Mouse (Mus musculus): ENCODE measurements around the gene Heatr6. TPM values are rescaled to one million over a fixed set of nuclear protein-coding genes. Genes with fewer than 3 reads are reported as not detected.
A peak's percentile ranks its signal among the peaks of the same experiment; 100 is the strongest.

Heatr6 gene
- polyA plus RNA-seq, 1 experiment from 2014 or later: 18.1 TPM

DNA sequence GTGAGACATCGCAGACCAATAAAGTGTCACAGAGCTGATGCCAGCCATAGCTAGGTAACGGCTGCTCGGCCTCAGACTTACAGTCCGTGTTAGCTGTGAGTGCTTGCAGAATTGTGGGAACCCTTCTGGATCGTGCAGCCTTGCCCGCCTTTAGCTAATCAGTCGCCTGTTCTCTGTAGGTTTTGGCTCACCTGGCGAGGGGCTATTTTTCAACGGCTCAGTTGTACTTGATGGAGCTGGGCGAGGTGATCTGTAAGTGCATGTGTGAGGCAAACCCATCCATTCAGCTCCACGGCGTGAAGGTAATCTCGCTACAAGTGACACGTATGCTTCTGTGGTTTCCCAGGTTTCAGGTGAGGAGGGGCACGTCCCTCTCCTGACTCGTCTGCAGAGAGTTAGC lies 20.2 kb downstream of the Heatr6 start:
- no peak overlapping the region for H3K4me2 ChIP-seq (ENCODE audit: low read depth, low read length)
- no peak for ATAC-seq
- WGBS: 90% methylated on average over 16 of the region's 16 CpGs
- H3K36me3 ChIP-seq (ENCODE audit: control insufficient read depth, insufficient read depth, low read length): peaks cover 21% of the 10 kb centered on the region
- H3K9me3 ChIP-seq (ENCODE audit: control insufficient read depth, low read length): no peaks in the 10 kb centered on the region
- no peak overlapping the region for H3K27ac ChIP-seq (ENCODE audit: low read length)
- no peak overlapping the region for H3K4me3 ChIP-seq (ENCODE audit: low read length)
- H3K4me1 ChIP-seq (ENCODE audit: control insufficient read depth, insufficient read depth, low read length): no peaks in the 10 kb centered on the region
- H3K9ac ChIP-seq (ENCODE audit: low read depth, low read length): no peak overlapping the region
- no peaks in the 10 kb centered on the region for H3K27me3 ChIP-seq (replicated peaks; ENCODE audit: control insufficient read depth, insufficient read depth, low read length)

DNA sequence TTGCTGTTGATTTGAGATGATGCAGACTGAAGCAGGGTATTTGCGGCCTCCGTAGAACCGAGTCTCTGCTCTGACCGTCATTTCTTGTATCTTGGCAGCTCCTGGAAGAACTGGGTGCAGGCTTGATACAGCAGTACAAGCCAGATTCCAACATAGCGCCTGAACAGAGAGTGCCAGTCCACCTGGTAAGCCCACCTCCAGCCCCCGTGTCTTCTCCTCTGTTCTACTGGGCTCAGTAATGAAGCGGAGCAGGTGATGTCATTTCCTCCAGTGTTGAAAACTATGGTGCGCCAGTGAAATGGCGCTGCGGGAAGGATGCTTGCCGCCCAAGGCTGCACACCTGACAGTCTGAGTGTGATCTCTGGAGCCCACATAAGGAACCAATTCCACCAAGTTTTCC lies 20.8 kb downstream of the Heatr6 start:
- no peak overlapping the region for H3K4me3 ChIP-seq (ENCODE audit: low read length)
- peaks cover 22% of the 10 kb centered on the region for H3K36me3 ChIP-seq (ENCODE audit: control insufficient read depth, insufficient read depth, low read length)
- no peak for ATAC-seq
- H3K4me2 ChIP-seq (ENCODE audit: low read depth, low read length): no peak overlapping the region
- no peaks in the 10 kb centered on the region for H3K9me3 ChIP-seq (ENCODE audit: control insufficient read depth, low read length)
- WGBS: 94% methylated on average over 11 of the region's 11 CpGs
- no peak overlapping the region for H3K9ac ChIP-seq (ENCODE audit: low read depth, low read length)
- no peaks in the 10 kb centered on the region for H3K27me3 ChIP-seq (replicated peaks; ENCODE audit: control insufficient read depth, insufficient read depth, low read length)
- H3K4me1 ChIP-seq (ENCODE audit: control insufficient read depth, insufficient read depth, low read length): no peaks in the 10 kb centered on the region
- no peak overlapping the region for H3K27ac ChIP-seq (ENCODE audit: low read length)

DNA sequence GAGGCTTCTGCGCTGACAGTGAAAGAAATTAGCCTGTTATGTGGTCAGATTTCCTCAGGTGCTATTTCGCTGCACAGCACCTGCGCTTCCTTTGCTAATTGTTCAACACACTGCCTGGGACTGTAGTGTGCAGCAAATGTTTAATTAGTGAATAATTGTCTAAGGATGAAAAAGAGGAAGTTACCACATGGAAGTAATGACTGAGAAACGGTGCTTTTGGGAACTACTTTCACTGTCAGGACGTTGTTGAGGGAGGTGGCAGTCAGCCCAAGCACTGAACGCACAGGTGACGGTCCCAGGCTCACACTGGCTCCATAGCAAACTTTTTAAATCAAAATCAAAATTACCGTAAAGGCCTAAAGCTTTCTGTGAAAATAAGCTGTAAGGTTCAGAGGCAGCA lies 23.3 kb downstream of the Heatr6 start:
- Histone ChIP-seq H3K9me3 (ENCODE audit: control insufficient read depth, low read length) (no peaks in the 10 kb centered on the region), H3K4me3 (ENCODE audit: low read length) (no peak overlapping the region), H3K27ac (ENCODE audit: low read length) (no peak overlapping the region), H3K36me3 (ENCODE audit: control insufficient read depth, insufficient read depth, low read length) (peaks cover 42% of the 10 kb centered on the region), H3K27me3 (replicated peaks; ENCODE audit: control insufficient read depth, insufficient read depth, low read length) (no peaks in the 10 kb centered on the region), H3K4me2 (ENCODE audit: low read depth, low read length) (no peak overlapping the region), H3K9ac (ENCODE audit: low read depth, low read length) (no peak overlapping the region), H3K4me1 (ENCODE audit: control insufficient read depth, insufficient read depth, low read length) (no peaks in the 10 kb centered on the region)
- WGBS: 87% methylated on average over 8 of the region's 8 CpGs
- no peak for ATAC-seq

DNA sequence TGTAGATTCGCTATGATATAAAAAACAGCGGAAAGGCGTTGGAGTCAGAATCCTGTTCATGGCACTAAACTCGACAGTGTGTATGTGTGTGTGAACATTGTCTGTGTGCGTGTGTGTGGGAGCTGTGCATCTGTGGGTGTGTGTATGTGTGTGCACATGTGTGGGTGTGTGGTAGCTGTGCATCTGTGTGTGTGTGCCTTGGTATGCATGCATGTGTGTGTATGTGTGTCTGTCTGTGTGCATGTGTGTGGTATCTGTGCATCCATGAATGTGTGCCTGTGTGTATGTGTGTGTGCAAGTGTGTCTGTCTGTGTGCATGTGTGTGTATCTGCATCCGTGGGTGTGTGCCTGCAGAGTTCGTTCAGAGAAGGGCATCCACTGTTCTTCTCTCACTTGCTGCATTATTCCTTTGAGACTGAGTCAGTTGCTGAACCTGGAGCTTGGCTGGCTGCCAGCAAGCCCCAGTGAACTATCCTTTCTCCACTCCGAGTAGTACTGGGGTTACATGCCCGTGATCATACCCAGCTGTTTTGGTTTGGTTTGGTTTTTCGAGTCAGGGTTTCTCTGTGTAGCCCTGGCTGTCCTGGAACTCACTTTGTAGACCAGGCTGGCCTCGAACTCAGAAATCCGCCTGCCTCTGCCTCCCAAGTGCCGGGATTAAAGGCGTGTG lies 30.6 kb downstream of the Heatr6 start:
- no peak overlapping the region for H3K4me3 ChIP-seq (ENCODE audit: low read length)
- no peaks in the 10 kb centered on the region for H3K9me3 ChIP-seq (ENCODE audit: control insufficient read depth, low read length)
- no peak overlapping the region for H3K9ac ChIP-seq (ENCODE audit: low read depth, low read length)
- peaks cover 21% of the 10 kb centered on the region for H3K36me3 ChIP-seq (ENCODE audit: control insufficient read depth, insufficient read depth, low read length)
- no peaks in the 10 kb centered on the region for H3K27me3 ChIP-seq (replicated peaks; ENCODE audit: control insufficient read depth, insufficient read depth, low read length)
- no peak for ATAC-seq
- WGBS: 82% methylated on average over 14 of the region's 14 CpGs
- H3K27ac ChIP-seq (ENCODE audit: low read length): no peak overlapping the region
- no peak overlapping the region for H3K4me2 ChIP-seq (ENCODE audit: low read depth, low read length)
- H3K4me1 ChIP-seq (ENCODE audit: control insufficient read depth, insufficient read depth, low read length): peaks cover 6% of the 10 kb centered on the region

DNA sequence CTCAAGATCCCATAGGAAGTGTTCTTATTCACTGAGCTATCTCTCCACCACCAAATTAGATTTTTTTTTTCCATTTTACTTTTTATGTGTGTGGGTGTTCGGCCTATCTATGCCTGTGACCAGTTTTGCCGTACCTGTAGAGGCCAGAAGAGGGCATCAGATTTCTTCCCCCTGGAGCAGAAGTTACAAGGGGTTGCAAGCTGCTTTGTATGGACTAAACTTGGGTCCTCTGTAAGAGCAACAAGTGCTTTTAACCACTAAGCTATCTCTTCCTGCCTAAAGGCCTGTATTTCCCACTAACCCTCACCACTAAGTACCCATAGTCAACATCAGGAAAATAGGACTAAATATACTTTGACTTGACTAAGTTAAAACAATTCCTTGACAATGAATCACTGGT lies 31.2 kb downstream of the Heatr6 start:
- no peak overlapping the region for H3K4me2 ChIP-seq (ENCODE audit: low read depth, low read length)
- no peaks in the 10 kb centered on the region for H3K27me3 ChIP-seq (replicated peaks; ENCODE audit: control insufficient read depth, insufficient read depth, low read length)
- ATAC-seq: no peak
- 76% methylated on average over 2 of the region's 2 CpGs for WGBS
- no peaks in the 10 kb centered on the region for H3K9me3 ChIP-seq (ENCODE audit: control insufficient read depth, low read length)
- no peak overlapping the region for H3K27ac ChIP-seq (ENCODE audit: low read length)
- H3K4me3 ChIP-seq (ENCODE audit: low read length): no peak overlapping the region
- no peak overlapping the region for H3K9ac ChIP-seq (ENCODE audit: low read depth, low read length)
- peaks cover 20% of the 10 kb centered on the region for H3K36me3 ChIP-seq (ENCODE audit: control insufficient read depth, insufficient read depth, low read length)
- peaks cover 6% of the 10 kb centered on the region for H3K4me1 ChIP-seq (ENCODE audit: control insufficient read depth, insufficient read depth, low read length)

DNA sequence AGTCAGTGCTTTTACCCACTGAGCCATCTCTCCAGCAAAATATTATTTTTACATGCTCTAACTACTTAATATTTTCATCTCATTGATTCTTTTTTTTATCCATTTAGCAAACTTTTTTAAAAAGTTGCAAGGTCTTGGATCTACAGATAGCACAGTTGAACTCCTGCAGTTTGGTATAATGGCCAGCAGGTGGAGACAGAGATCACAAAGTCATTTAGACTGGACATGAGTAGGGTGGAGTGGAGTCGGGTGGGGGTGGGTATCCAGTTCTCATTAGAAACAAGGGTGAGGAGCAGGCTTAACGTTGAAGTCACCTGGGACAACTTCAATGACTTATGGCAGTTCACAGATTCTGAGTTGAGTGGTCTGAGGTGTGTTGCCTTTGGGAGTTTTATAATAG lies 31.9 kb downstream of the Heatr6 start:
- H3K4me3 ChIP-seq (ENCODE audit: low read length): no peak overlapping the region
- H3K4me2 ChIP-seq (ENCODE audit: low read depth, low read length): no peak overlapping the region
- no peak overlapping the region for H3K27ac ChIP-seq (ENCODE audit: low read length)
- H3K9me3 ChIP-seq (ENCODE audit: control insufficient read depth, low read length): no peaks in the 10 kb centered on the region
- H3K9ac ChIP-seq (ENCODE audit: low read depth, low read length): no peak overlapping the region
- H3K4me1 ChIP-seq (ENCODE audit: control insufficient read depth, insufficient read depth, low read length): peaks cover 6% of the 10 kb centered on the region
- peaks cover 13% of the 10 kb centered on the region for H3K36me3 ChIP-seq (ENCODE audit: control insufficient read depth, insufficient read depth, low read length)
- H3K27me3 ChIP-seq (replicated peaks; ENCODE audit: control insufficient read depth, insufficient read depth, low read length): no peaks in the 10 kb centered on the region
- ATAC-seq: peak; percentile 32; the same call in 1 of the 2 replicates
- WGBS: 7% methylated on average over 2 of the region's 2 CpGs

DNA sequence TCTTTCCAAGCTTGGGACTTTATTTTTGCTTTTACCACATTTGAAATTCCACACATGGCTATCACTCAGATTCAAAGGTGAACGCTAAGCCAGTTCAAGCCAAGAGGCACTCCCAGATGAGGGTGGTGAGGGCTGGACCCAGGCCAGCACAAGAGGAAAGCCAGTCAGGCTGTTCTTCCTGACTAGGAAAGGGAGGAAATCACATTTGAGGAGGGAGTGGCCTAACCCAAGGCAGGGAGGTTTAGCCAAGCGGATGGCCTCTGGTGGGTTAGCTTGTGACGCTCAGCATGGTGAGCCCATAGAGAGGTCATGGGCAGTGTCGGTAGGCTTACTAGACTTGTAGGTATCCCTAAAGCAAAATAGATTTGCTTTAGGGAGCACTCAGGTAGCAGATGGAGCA lies 33.3 kb downstream of the Heatr6 start:
- no peaks in the 10 kb centered on the region for H3K9me3 ChIP-seq (ENCODE audit: control insufficient read depth, low read length)
- peaks cover 6% of the 10 kb centered on the region for H3K4me1 ChIP-seq (ENCODE audit: control insufficient read depth, insufficient read depth, low read length)
- H3K9ac ChIP-seq (ENCODE audit: low read depth, low read length): no peak overlapping the region
- 0 out of 2 replicates have a peak, but pooled peaks have one; percentile 17 for ATAC-seq
- H3K36me3 ChIP-seq (ENCODE audit: control insufficient read depth, insufficient read depth, low read length): no peaks in the 10 kb centered on the region
- no peak overlapping the region for H3K27ac ChIP-seq (ENCODE audit: low read length)
- 69% methylated on average over 4 of the region's 4 CpGs for WGBS
- no peak overlapping the region for H3K4me3 ChIP-seq (ENCODE audit: low read length)
- H3K4me2 ChIP-seq (ENCODE audit: low read depth, low read length): no peak overlapping the region
- H3K27me3 ChIP-seq (replicated peaks; ENCODE audit: control insufficient read depth, insufficient read depth, low read length): no peaks in the 10 kb centered on the region

DNA sequence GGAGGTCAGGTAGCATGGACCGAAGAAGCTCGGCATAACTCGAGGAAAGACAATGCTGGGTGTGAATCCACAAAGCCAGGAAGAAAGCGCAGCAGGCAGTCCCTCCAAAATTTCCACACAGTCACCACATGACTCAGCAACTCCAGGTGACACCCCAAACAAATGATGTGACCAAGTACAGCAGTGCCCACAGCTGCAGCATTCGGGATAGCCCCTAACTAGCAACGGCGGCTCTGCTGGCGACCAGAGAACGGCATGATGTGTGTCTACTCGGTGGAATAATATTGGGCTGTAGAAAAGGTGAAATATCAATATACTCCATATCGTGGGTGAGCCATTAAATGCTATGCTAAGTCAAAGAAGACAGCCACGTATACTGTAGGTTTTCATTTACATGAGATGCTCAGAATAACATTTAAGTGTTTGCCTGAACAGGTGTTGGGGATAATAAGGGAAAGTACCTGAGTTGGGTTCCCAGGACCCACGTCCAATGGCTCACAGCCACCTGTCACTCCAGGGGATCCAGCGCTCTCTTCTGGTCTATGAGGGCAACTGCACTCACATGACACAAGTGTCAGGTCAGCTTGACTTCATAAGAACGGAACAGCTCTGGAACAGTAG lies 34.0 kb downstream of the Heatr6 start:
- Histone ChIP-seq H3K4me3 (ENCODE audit: low read length) (no peak overlapping the region), H3K4me2 (ENCODE audit: low read depth, low read length) (no peak overlapping the region), H3K9me3 (ENCODE audit: control insufficient read depth, low read length) (no peaks in the 10 kb centered on the region), H3K36me3 (ENCODE audit: control insufficient read depth, insufficient read depth, low read length) (no peaks in the 10 kb centered on the region), H3K4me1 (ENCODE audit: control insufficient read depth, insufficient read depth, low read length) (peaks cover 6% of the 10 kb centered on the region), H3K9ac (ENCODE audit: low read depth, low read length) (no peak overlapping the region), H3K27ac (ENCODE audit: low read length) (no peak overlapping the region), H3K27me3 (replicated peaks; ENCODE audit: control insufficient read depth, insufficient read depth, low read length) (no peaks in the 10 kb centered on the region)
- WGBS: 80% methylated on average over 15 of the region's 15 CpGs
- ATAC-seq: no peak

DNA sequence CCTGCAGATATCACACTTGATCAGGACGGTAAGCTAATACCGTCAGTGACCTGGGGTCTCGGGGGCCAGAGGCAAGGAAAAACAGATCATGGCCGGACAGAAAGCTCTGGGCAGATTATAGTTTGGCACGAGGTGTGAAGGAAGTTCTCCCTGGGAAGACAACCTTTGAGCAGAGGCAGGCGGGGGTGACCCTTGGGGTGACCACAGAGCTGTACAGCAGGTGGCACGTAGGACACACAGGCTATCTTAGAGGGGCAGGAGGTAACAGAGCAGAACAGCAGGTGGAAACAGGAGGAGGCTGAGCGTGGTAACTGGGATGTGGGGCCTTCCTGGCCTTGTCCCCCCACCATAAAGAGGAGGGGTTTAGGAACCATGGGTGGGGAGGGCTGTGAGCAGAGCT lies 34.8 kb downstream of the Heatr6 start:
- Histone ChIP-seq H3K27me3 (replicated peaks; ENCODE audit: control insufficient read depth, insufficient read depth, low read length) (no peaks in the 10 kb centered on the region), H3K27ac (ENCODE audit: low read length) (no peak overlapping the region), H3K9ac (ENCODE audit: low read depth, low read length) (no peak overlapping the region), H3K4me2 (ENCODE audit: low read depth, low read length) (no peak overlapping the region), H3K4me3 (ENCODE audit: low read length) (no peak overlapping the region), H3K36me3 (ENCODE audit: control insufficient read depth, insufficient read depth, low read length) (no peaks in the 10 kb centered on the region), H3K4me1 (ENCODE audit: control insufficient read depth, insufficient read depth, low read length) (peaks cover 6% of the 10 kb centered on the region), H3K9me3 (ENCODE audit: control insufficient read depth, low read length) (no peaks in the 10 kb centered on the region)
- 74% methylated on average over 8 of the region's 8 CpGs for WGBS
- no peak for ATAC-seq

All from intestine, embryonic 16.5 days (tissue).